Mouse (Mus musculus) G1E-ER4 (cell line): ENCODE results near the gene Elp5. TPM values are rescaled to one million over a fixed set of nuclear protein-coding genes. Genes with fewer than 3 reads are reported as not detected.

Experiments
- GATA1 ChIP-seq: IDR thresholded peaks from one replicate; pipeline ENCODE4 v1.8.0; 2012; ENCODE audit warnings: low read length, inconsistent platforms
- polyA plus RNA-seq: library from polyadenylated mRNA; stranded (reverse); fragments of >175 nt; gene quantifications from 2 replicates; pipeline ENCODE4 v1.2.3, GENCODE M21; 2012

Elp5 gene
- 7.7 and 13.2 TPM in 2 replicates for polyA plus RNA-seq

DNA sequence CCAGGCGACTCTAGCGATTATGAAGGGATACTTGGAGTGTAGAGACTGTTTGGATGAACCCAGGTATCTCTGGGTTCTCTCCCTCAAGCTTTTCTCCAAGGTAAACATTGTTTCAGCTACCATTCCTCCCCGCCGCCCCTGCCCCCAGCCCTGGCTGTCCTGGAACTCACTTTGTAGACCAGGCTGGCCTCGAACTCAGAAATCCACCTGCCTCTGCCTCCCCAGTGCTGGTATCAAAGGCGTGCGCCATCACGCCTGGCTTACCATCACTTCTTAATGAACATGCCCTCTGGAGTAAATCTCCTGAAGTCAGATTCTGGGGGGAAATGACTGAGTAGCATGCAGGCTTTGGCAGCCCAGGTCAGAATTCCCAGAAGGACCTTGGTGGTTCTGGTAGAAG, at the start of gene Elp5:
Elp5 (minus strand) TSS at position 293 of the 400 bp plus-strand sequence.
- no peak for TF ChIP-seq GATA1

DNA sequence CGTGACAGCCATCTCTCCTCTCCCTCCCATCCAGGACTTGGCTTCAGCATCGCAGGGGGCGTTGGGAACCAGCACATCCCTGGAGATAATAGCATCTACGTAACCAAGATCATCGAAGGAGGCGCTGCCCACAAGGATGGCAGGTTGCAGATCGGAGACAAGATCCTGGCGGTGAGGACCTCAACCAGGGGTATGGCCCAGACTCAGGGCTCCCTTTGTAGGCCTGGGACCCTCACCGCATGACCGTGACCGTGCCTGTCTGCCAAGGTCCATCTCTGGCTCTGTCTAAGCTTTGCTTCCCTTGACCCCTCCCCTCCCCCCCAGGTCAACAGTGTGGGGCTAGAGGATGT, 49.0 kb upstream of the Elp5 start:
- TF ChIP-seq GATA1 = no peak

DNA sequence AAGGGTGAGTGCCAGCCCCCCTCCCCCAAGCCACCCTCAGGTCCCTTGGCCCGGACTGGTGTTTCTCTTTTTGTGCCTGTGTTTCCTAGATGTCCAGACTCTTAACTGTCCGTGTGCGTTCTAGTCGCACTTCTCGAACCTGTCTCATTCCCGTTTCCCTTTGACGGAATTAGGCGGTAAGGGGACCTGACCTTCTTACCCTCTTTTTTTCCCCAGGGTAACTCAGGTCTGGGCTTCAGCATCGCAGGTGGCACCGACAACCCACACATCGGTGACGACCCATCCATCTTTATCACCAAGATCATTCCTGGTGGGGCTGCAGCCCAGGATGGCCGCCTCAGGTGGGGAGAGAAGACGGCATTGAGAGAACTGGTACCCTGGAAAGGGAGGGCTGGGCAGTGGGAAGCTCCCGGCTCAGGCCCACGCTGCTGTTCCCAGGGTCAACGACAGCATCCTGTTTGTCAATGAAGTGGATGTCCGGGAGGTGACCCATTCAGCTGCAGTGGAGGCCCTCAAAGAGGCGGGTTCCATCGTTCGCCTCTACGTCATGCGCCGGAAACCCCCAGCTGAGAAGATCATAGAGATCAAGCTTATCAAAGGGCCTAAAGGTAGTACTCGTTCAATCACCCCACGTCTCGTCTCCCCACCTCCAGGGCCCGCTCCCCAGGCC, 48.5 kb upstream of the Elp5 start:
- TF ChIP-seq GATA1 = no peak

DNA sequence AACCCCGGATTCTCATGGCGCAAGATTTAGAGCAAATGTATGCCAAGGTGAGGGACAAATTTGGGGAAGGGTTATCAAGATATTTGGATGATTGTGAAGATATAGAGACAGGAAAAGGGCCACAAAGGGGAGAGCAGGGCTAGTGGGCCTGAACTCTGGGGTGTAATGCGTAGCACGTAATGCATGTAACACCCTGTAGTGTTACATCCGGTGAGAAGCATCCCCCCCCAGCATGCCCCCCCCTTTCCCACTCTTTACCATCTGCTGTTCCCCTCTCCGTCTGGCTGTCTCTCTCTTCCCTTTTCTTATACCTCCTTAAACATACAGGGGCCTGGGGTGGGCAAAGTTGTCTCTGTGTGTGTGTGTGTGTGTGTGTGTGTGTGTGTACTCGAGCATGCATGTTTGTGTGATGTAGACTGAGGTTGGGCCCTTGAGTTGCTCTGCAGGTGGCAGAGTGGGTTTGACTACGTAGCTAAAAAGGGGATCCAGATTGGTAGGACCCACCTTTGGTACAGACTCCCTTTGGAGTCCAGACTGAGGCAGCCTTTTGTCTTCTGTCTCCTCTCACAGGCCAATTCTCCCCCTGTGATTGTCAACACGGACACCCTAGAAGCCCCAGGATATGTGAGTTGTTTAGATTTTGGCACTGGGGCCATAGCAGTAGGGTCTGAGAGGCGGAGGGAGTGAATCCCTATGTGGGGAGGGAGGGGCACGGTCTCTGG, 47.7 kb upstream of the Elp5 start:
- TF ChIP-seq GATA1 = no peak

DNA sequence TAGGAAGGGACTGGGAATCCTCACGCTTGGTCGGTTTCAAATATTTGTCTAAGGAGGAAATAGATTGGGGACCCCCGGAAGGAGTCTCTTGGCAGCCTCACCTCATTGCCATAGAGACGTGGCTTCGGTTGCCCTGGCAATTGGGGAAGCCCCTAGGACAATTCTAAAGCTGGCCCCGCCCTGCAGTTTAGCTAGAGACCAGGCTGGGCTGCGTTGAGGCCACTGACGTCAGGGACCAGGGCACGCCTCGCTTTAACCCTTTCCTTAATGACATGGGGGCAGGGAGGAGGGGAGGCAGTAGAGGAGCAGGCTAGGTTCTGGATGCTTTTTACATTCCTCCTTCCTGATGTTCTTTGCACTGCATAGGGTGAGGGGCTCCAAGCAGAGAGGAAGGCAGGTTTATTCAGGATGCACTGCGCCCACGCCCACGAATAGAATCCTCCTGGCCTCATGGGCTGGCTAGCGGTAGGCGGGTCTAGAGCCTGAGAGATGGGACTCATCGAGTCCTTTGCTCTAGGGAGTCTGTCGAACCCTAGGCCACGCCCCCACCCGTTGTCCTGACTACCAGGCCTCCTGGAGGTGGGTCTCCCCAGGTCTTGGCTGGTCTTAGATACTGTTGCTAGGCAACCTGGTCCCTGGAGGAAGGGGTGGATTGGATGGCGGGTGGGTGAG, 46.9 kb upstream of the Elp5 start:
- no peak for TF ChIP-seq GATA1

DNA sequence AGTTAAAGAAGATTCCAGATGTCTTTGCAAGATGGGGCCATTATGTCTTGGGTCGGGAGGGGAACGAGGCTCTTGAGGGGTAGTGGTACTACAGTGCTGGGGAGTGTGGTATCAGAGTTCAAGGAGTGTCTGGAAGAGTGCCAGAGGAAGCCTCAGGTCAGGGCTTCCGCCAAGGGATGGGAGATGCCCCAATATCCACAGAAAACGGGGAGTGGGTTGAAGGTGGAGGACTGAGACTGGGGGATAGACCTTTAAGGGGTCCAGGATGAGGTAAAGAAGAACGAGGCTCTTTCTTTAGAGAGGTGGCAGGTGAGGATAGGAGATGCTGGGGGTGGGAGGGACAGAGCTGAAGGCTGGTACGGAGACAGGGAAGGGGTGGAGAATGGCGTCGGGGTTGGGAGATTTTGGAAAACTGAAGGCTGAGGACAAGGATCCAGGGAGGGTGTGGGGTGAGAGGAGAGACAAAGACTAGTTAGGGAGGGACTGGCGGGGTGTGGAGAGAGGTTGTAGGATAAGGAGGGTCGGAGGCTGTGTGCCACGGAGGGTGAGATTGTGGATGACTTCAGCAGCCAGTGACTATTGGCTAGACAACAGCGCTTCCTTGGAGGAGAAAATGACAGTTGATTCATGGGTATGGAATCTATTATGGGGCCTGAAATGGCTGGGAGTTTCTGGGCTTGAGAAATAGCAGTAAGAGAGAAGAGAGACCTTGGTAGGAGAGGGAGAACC, 46.2 kb upstream of the Elp5 start:
- TF ChIP-seq GATA1 = no peak

DNA sequence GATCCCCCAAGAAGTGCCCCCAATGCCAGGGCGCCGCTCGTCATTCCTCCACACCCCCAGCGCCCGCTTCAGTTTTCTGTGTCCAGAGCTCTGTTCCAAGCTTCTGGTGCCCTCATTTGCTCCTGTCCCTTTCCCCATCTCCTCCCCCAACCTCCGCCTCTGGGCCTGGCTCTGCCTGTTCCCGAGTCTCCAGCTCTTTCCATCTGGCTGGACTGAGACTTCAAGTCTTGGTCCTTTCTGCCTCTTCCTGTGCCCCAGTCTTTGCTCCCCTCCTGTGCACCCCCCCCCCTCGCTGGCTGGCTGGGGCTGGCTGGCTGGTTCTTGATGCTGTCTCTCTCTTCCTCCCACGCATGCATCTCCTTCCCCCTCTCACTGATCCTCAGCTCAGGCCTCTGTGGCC, 45.1 kb upstream of the Elp5 start:
- TF ChIP-seq GATA1 = no peak

DNA sequence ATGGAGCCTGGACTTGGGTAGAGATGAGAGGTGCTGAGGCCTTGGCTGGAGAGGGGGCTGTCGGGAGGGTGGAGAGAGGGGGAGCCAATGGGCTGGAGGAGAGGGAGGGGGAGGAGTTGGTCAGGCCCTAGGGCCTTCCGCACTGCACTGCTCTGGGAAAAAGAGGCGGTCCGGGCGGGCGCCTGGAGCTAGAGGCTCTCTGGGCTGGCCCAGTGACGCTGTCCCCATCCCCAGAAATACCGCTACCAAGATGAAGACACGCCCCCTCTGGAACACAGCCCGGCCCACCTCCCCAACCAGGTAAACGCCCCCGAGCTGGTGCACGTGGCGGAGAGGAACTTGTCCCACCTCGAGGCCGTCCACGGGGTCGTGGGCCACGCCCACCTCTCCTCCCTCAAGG, 44.4 kb upstream of the Elp5 start:
- TF ChIP-seq GATA1 = no peak

DNA sequence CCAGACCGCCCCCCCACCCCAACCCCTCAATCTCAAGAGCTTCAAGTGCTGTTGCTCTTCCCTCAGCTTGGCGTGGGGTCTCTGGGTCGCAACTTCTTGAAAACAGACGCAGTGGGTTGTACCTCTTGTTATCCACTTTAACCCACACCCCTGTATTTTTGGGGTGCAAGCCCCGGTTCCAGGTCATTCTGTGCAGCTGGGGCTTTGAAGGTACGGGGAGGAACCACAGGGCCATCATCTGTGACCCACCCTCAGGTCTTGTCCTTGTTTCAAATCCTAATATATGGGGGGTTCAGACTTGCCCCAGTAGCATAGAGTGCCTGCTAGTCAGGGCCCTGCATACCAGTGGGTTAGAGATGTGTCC, 41.8 kb upstream of the Elp5 start:
- no peak for TF ChIP-seq GATA1

DNA sequence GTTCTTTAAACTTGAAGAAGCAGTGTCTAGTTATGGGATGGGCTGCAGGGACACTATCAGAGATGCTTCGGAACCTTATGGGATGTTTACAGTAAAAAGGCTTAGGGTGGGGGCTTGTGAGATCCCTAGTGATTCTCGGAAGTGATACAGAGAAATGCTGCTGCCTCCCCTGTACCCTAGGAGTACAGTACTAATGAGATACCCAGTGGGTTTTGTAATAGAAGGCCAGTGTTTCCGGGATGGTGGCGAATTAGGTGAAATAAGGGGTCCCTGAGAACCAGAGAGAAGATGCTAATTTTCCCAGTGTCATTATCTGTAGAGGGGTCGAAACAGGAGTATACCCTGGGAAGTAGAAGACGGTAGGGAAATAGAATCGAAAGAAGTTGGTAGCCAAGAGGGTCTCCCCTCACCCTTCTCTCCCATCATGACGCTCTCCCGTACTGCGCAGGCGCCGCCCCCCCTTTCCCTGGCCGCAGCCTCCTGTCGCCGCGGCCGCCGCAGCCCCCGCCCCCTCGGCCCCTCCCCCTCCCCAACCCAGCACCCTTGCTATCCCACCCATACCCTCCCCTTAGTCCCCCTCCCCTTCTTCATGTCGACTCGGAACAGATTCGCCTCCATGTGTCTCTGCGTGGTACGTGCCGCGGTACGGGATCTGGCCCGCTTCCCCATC, 41.3 kb upstream of the Elp5 start:
- no peak for TF ChIP-seq GATA1

DNA sequence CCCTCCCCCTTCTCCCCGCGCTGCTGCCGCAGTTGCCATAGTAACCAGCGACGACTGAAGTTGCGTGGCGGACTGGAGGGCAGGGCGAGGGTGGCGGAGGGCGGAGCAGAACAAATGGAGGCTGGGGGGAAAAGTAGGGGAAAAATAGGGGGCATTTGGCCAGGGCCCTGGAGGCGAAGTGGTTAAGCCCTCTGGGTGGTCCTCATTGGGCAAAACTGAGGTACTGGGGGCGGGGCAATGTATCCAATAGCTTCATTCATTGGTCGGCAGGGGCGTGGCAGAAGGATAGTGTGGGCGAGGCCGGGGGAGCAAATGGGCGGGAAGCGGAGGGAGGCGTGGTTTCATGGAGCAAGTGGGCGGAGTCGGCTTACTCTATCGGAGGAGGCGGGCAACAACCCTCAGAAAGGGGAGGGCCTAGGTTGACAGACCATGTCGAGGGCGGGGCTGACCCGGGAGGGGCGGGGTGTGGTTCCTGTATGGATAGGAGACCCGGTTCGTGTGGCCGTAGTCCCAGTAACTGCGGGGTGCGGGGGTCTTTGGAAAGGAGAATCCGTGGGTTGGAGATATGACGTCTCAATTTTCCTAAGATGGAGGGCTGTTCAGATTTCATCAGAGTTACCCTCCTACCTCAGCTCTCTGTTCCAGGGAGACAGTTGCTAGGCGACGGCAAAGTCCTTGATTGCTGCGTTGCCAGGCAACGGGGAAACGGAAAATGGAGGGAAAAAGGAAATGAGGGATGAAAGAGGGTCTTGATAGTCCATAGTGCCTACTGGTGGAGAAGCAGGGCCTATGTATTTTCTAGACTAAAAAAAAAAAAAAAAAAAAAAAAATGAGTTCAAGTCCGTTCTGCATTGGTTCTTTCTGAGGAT, 39.2 kb upstream of the Elp5 start:
- TF ChIP-seq GATA1 = no peak

DNA sequence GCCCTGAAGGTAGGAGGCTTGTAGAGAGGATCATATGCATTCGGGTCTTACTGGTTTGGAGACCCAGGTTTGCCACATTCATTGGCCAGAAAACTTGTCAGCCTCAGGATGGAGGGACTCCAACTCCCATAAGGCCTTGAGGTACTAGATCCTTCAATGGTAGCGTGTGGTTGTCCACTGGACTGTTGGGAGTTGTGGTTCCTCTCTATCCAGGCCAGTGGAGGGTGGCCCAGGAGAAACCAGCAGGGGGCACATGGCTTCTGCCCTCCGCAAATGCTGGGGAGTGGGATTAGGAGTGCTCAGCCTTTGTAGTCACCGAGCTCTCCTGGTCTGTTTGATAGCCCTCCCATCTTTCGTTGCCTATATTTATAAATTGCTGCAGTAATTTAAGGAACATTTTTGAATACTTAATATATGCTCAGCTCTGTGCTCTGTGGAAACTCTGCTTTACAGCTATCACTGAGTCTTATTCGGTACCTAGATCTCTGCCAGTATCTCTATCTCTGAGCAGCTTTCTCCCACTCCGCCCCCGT, 38.5 kb upstream of the Elp5 start:
- TF ChIP-seq GATA1 = no peak

DNA sequence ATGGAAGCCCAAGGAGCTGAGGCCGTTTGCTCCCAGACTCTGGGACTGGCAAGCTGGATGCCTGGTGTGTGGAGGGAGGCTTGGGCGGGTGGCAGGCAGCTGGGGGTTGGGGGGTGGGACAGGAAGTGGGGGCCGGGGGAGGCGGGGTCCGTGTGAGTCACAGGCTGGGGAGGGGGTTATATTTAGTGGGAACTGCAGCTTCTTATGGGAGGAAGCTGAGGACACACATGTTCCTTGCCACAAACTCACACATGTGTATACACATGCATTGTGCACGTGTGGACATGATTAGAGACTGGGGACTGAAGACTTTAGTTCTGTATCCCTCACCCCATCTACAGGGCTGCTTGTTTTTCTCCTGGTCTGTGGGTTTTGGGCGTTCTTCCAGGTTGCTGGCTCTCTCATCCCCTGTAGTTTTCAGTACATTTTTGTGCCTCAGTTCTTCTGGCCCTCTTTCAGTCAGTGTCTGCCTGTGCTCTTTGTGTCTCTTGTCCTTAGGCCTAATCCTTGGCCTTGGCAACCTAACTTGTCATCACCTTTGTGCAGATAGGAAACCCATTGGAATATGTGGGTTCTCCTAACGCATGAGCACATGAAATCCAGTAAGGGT, 37.8 kb upstream of the Elp5 start:
- TF ChIP-seq GATA1 = no peak

DNA sequence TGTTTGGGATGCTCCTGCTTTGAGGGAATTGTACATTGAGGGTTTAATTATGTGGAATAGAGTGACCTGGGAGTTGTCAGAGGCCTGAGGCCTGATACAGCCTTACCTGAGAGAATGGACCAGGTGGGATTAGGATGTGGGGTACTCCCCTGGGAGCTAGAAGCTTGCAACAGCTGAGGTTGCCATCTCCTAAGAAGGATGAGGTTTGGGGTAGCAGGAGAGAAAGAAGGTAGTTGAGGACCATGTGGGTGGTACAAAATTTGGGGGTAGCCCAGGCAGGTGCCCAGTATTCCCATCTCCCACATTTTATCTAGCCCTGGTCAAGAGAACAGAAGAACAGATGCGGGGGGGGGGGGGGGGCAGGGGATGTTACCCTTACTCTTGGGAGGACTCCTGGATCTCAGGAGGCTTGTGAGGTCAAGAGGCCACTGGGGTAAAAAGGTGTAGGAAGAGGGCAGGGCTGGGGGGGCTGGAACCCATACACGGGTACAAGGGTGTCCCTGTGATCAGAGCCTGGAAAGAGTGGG, 37.2 kb upstream of the Elp5 start:
- TF ChIP-seq GATA1 = no peak
